ENCODE assay signal across 13 mouse cellular contexts in genomic region chr10:106585026-106585425, GRCm38 (mm10).
DNase-seq lines count a peak whose midpoint lies in the region; ATAC-seq and TF ChIP-seq lines count a peak whose summit lies in the region.
"Had no signal": no experiment of that assay in that cellular context is flagged by ENCODE, and none has a peak within 500 bp of the region (broad histone marks: within the 10 kb centered on the region; RNA-seq: fewer than 3 reads in every experiment).

No protein-coding gene starts in this region.

- H3K4me2 ChIP-seq in embryonic facial prominence, embryonic 14.5 days (ENCODE audit: low read depth, low read length): no peak overlapping the region
- H3K4me2 ChIP-seq in hindbrain, postnatal 0 days (ENCODE audit: low read depth, low read length): no peak overlapping the region
- no peak overlapping the region for H3K4me2 ChIP-seq in stomach, embryonic 14.5 days (replicated peaks; ENCODE audit: low read depth, low read length)
- no peak overlapping the region for H3K4me2 ChIP-seq in stomach, postnatal 0 days (replicated peaks; ENCODE audit: low read depth)
- H3K4me2 ChIP-seq: liver, embryonic 11.5 days; lung, embryonic 15.5 days had no signal

- 74% methylated on average over 4 of the region's 4 CpGs for WGBS in embryonic facial prominence, embryonic 14.5 days
- WGBS in embryonic facial prominence, embryonic 10.5 days: 85% methylated on average over 4 of the region's 4 CpGs
- WGBS in hindbrain, postnatal 0 days: 63% methylated on average over 4 of the region's 4 CpGs
- 85% methylated on average over 4 of the region's 4 CpGs for WGBS in hindbrain, embryonic 10.5 days
- WGBS in stomach, embryonic 14.5 days: 73% methylated on average over 4 of the region's 4 CpGs
- 72% methylated on average over 4 of the region's 4 CpGs for WGBS in stomach, postnatal 0 days

- no peak for TF ChIP-seq EP300 in stomach, postnatal 0 days (optimal IDR thresholded peaks at IDR 0.05)

- H3K4me3 ChIP-seq in embryonic facial prominence, embryonic 14.5 days (ENCODE audit: low read depth, low read length): no peak overlapping the region
- no peak overlapping the region for H3K4me3 ChIP-seq in embryonic facial prominence, embryonic 10.5 days
- no peak overlapping the region for H3K4me3 ChIP-seq in hindbrain, postnatal 0 days (ENCODE audit: low read length)
- no peak overlapping the region for H3K4me3 ChIP-seq in hindbrain, embryonic 10.5 days
- H3K4me3 ChIP-seq in stomach, embryonic 14.5 days (ENCODE audit: low read depth, low read length): no peak overlapping the region
- H3K4me3 ChIP-seq in stomach, postnatal 0 days (ENCODE audit: low read depth, low read length): no peak overlapping the region
- H3K4me3 ChIP-seq: heart, adult 2 months; lung, embryonic 15.5 days had no signal

- no peaks in the 10 kb centered on the region for H3K4me1 ChIP-seq in embryonic facial prominence, embryonic 14.5 days (ENCODE audit: control insufficient read depth, insufficient read depth, low read length)
- no peaks in the 10 kb centered on the region for H3K4me1 ChIP-seq in embryonic facial prominence, embryonic 10.5 days
- H3K4me1 ChIP-seq in hindbrain, postnatal 0 days (ENCODE audit: insufficient read depth, low read length): no peaks in the 10 kb centered on the region
- H3K4me1 ChIP-seq in hindbrain, embryonic 10.5 days (replicated peaks): no peaks in the 10 kb centered on the region
- no peaks in the 10 kb centered on the region for H3K4me1 ChIP-seq in stomach, embryonic 14.5 days (ENCODE audit: control insufficient read depth, insufficient read depth, low read length)
- H3K4me1 ChIP-seq in stomach, postnatal 0 days (replicated peaks; ENCODE audit: control insufficient read depth, insufficient read depth): no peaks in the 10 kb centered on the region
- H3K4me1 ChIP-seq: lung, embryonic 15.5 days had no signal

- no peaks in the 10 kb centered on the region for H3K9me3 ChIP-seq in embryonic facial prominence, embryonic 14.5 days (ENCODE audit: control insufficient read depth, low read length)
- H3K9me3 ChIP-seq in embryonic facial prominence, embryonic 10.5 days: no peaks in the 10 kb centered on the region
- no peaks in the 10 kb centered on the region for H3K9me3 ChIP-seq in hindbrain, postnatal 0 days (ENCODE audit: low read length)
- no peaks in the 10 kb centered on the region for H3K9me3 ChIP-seq in hindbrain, embryonic 10.5 days
- no peaks in the 10 kb centered on the region for H3K9me3 ChIP-seq in stomach, embryonic 14.5 days (ENCODE audit: control insufficient read depth, low read depth, low read length)
- no peaks in the 10 kb centered on the region for H3K9me3 ChIP-seq in stomach, postnatal 0 days (ENCODE audit: control insufficient read depth, low read length)
- H3K9me3 ChIP-seq: lung, embryonic 15.5 days had no signal

- ATAC-seq in embryonic facial prominence, embryonic 14.5 days (ENCODE audit: low read depth): no peak
- peak; percentile 27; the same call in 1 of the 2 replicates for ATAC-seq in hindbrain, postnatal 0 days
- 0 out of 2 replicates have a peak, but pooled peaks have one; percentile 18 for ATAC-seq in stomach, embryonic 14.5 days (ENCODE audit: insufficient number of reproducible peaks, insufficient read depth, low FRiP score, low read depth)
- ATAC-seq in stomach, postnatal 0 days (ENCODE audit: low FRiP score, low TSS enrichment): no peak

- no peak overlapping the region for H3K27ac ChIP-seq in embryonic facial prominence, embryonic 14.5 days (replicated peaks; ENCODE audit: low read depth, low read length)
- H3K27ac ChIP-seq in embryonic facial prominence, embryonic 10.5 days (replicated peaks): no peak overlapping the region
- no peak overlapping the region for H3K27ac ChIP-seq in hindbrain, postnatal 0 days
- H3K27ac ChIP-seq in hindbrain, embryonic 10.5 days: no peak overlapping the region
- H3K27ac ChIP-seq in stomach, embryonic 14.5 days (ENCODE audit: low read length): no peak overlapping the region
- no peak overlapping the region for H3K27ac ChIP-seq in stomach, postnatal 0 days (replicated peaks)
- H3K27ac ChIP-seq: heart, adult 2 months; lung, embryonic 15.5 days had no signal

- H3K36me3 ChIP-seq in embryonic facial prominence, embryonic 14.5 days (ENCODE audit: control insufficient read depth, insufficient read depth, low read length): no peaks in the 10 kb centered on the region
- no peaks in the 10 kb centered on the region for H3K36me3 ChIP-seq in embryonic facial prominence, embryonic 10.5 days (replicated peaks)
- H3K36me3 ChIP-seq in hindbrain, postnatal 0 days (ENCODE audit: insufficient read depth, low read length): no peaks in the 10 kb centered on the region
- H3K36me3 ChIP-seq in hindbrain, embryonic 10.5 days: no peaks in the 10 kb centered on the region
- H3K36me3 ChIP-seq in stomach, embryonic 14.5 days (ENCODE audit: control insufficient read depth, insufficient read depth, low read length): no peaks in the 10 kb centered on the region
- no peaks in the 10 kb centered on the region for H3K36me3 ChIP-seq in stomach, postnatal 0 days (ENCODE audit: control insufficient read depth, insufficient read depth, low read length)
- H3K36me3 ChIP-seq: lung, embryonic 15.5 days had no signal

- H3K27me3 ChIP-seq in embryonic facial prominence, embryonic 14.5 days (replicated peaks; ENCODE audit: control insufficient read depth, insufficient read depth, low read length): no peaks in the 10 kb centered on the region
- no peaks in the 10 kb centered on the region for H3K27me3 ChIP-seq in embryonic facial prominence, embryonic 10.5 days (replicated peaks; ENCODE audit: low read depth, poor library complexity, severe bottlenecking)
- no peaks in the 10 kb centered on the region for H3K27me3 ChIP-seq in hindbrain, postnatal 0 days (ENCODE audit: insufficient read depth, low read length)
- H3K27me3 ChIP-seq in hindbrain, embryonic 10.5 days (ENCODE audit: insufficient read depth, poor library complexity, severe bottlenecking): no peaks in the 10 kb centered on the region
- no peaks in the 10 kb centered on the region for H3K27me3 ChIP-seq in stomach, embryonic 14.5 days (ENCODE audit: control insufficient read depth, insufficient read depth, low read length)
- H3K27me3 ChIP-seq in stomach, postnatal 0 days (ENCODE audit: control insufficient read depth, insufficient read depth, low read length): no peaks in the 10 kb centered on the region
- H3K27me3 ChIP-seq: lung, embryonic 15.5 days had no signal

- DNase-seq in embryonic facial prominence, embryonic 14.5 days (ENCODE audit: low spot score): peak; percentile 5
- DNase-seq in embryonic facial prominence, embryonic 10.5 days (ENCODE audit: low spot score): no peak
- peak; percentile 12 for DNase-seq in hindbrain, postnatal 0 days (ENCODE audit: low spot score)
- DNase-seq in hindbrain, embryonic 10.5 days (ENCODE audit: low spot score): no peak
- no peak for DNase-seq in stomach, postnatal 0 days (ENCODE audit: low spot score)
- no peak for DNase-seq in thymus, postnatal 10 days (ENCODE audit: low spot score in 2 of 2)
- DNase-seq: adrenal gland, adult 8-10 months; gastrocnemius, postnatal 10 days; heart, adult 2 months; kidney, adult 11 months had no signal

- TF ChIP-seq CTCF in hindbrain, postnatal 0 days (IDR thresholded peaks at IDR 0.05; ENCODE audit: low read depth): no peak
- no peak for TF ChIP-seq CTCF in stomach, postnatal 0 days (IDR thresholded peaks at IDR 0.05; ENCODE audit: low read depth)

- no peak overlapping the region for H3K9ac ChIP-seq in embryonic facial prominence, embryonic 14.5 days (ENCODE audit: low read depth, low read length)
- no peak overlapping the region for H3K9ac ChIP-seq in hindbrain, postnatal 0 days (replicated peaks; ENCODE audit: low read length)
- H3K9ac ChIP-seq in stomach, embryonic 14.5 days (replicated peaks; ENCODE audit: low read depth, low read length): no peak overlapping the region
- no peak overlapping the region for H3K9ac ChIP-seq in stomach, postnatal 0 days (ENCODE audit: low read length)
- H3K9ac ChIP-seq: lung, embryonic 15.5 days had no signal

Comparison
In these comparisons a context has a peak if more than half of its experiments do, and no peak if none do; other contexts are left out.
1. ATAC-seq: peak in hindbrain, postnatal 0 days (single experiment) and stomach, embryonic 14.5 days (single experiment); none in embryonic facial prominence, embryonic 14.5 days (single experiment) and stomach, postnatal 0 days (single experiment).
2. DNase-seq: peak in embryonic facial prominence, embryonic 14.5 days (single experiment) and hindbrain, postnatal 0 days (single experiment); none in embryonic facial prominence, embryonic 10.5 days (single experiment), hindbrain, embryonic 10.5 days (single experiment), stomach, postnatal 0 days (single experiment) and thymus, postnatal 10 days (0 of 2).